Mouse (Mus musculus) right cerebral cortex, postnatal 25 days (tissue): ENCODE measurements at regions not wholly inside any gene's neighbourhood (a gene's known extent, or its start where the extent isn't known, plus 50 kb on each side); places are given as distances from the start of the nearest gene placed in this dataset.
"Not testable (repeated sequence)": the region's sequence is repeated elsewhere in the genome, so short reads cannot be mapped to it uniquely, and the experiment has no call there.

Experiments
- DNase-seq: peaks from one replicate; pipeline ENCODE4 v3.0.0; 2022

DNA sequence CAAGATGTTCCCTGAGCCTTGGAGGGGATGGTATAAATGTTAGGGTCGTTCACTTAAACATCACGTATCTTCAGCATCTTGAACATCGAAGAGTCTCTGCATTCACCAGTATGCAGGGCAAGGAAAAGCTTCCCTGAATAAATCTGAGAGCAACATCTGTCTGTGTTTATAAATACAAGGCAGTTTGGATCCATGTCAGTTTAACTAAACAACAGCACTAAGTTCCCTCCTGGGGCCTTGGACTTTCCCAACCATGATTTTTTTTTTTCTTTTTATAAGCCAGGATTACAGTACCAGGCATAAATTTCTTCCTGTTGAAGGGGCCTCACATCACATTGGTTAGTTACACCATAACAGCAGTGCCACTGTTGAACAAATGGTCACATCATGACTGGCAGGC, 88.2 kb upstream of the Egfr start:
- no peak for DNase-seq

DNA sequence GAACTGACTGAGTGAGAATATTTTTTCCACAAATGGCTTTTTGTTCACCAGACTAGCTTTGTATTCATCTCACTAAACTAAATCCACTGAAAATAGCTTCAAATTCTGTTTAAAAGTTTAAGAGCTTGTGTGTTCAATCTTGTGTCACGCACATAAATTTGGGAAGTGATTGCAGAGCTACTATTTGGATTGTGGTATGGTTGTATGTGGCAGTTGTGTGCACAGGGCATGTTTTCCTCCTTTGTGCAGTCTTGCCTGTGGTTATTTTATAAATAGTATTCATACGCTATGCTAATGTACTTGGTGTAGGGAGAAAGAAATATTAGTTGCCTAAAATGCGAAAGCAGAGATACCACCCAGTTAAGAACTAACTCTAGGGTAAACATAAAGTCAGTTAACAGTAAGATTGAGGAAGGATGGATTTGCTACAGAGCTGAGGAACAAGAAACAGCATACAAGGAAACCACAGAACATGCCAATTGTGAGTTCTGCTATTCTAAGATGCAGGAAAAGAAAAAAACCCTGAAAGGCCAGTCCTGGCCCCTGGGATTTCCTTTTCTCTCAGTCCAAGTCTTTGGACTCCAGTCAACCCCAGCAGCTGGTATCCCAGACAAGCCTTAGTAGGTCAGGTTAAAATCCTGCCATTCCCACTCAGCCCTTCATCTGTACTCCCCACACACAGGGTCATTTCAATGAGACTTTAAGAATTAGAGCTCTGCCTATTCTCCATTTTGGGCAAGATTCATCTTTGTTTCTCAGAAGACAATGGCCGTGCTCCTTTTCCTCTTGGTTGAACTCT, 82.4 kb upstream of the Egfr start:
- DNase-seq, result no peak

GRCm38 (mm10) chr11:16670282-16670681, 81.7 kb upstream of the Egfr start:
- DNase-seq, result no peak

GRCm38 (mm10) chr11:16675951-16676350, 76.1 kb upstream of the Egfr start:
- DNase-seq, result not testable (repeated sequence)

- DNase-seq, result no peak
Observed at GRCm38 (mm10) chr11:16683538-16683937, 68.5 kb upstream of the Egfr start.

DNA sequence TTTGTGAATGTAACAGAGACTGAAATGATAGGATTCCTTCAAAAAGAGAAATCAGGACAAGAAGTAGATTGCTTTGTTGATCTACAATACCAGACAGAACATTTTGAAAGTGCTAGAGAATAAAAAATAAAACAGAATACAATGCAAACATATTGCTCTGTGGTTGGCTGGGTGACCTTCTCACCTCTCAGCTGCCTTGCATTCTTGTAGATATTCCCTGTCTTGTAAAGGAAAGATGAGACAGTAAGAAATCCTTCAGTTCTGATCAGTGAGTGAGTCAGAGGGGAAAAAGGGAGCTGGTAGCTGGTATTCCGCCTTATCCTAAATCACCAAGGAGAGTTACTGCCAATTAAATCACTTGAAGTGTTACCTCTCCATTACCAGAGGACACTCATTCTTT, 56.4 kb upstream of the Egfr start:
- no peak for DNase-seq

DNA sequence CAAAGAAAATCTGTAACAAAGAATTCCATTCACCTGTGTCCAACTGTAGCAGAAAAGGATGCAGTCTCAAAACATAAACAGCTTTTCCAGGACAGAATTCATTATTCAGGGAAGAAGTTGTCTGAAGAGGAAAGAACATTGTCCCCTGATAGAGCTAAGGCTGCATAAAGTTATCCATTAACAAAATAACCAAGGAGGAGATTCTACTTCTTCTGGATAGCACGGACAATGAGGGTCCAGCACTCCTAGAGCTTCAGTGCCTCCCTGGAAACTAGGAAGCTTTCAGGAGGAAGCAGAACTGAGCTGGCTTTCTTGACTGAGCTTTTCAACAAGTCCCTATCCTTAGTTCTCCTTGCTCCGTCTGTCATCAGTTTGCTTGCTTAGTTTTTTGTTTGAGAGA, 55.2 kb upstream of the Egfr start:
- DNase-seq, result no peak

DNA sequence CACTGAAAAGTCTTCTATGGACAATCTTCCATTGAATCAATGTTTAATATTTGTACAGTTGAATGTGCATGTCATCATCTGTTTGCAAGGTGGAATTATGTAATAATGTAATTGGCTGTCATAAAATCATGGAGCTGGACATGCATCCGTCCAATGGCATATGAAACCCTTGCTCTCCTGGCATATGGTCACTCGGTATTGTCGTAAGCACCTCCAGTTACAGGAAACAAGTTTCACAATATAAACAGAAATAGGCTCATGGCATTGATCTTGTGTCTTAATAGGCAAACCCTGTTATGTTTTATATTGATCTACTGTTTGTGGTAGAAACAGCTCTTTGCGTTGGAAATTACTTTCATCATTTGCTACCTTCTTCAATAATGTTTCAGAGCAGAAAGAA, 50.2 kb upstream of the Egfr start:
- no peak for DNase-seq
